Mouse (Mus musculus): Measurements from ENCODE around the gene Prox1.

The Prox1 gene

DNA sequence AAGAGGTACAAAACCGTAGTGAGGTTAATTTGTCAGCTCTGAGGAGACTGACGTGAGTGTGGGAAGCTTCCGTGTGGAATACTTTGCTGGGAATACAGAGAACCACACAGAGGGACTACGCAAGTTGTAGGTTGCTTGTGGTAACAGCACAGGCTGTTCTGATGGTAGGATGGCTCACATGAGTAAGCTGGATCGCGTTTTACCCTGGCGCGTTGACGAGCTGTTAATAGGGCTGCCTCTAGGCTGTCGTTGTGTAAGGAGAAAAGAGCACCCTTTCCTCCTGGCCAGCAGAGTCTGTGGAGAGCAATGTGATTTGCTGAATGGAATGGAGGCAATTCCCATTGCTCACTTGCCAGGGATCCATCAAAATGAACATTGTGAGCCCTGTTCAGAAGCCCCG is 93.9 kb downstream of the Prox1 start:
- DNase-seq (ENCODE audit: low read depth): no peak
